Mouse (Mus musculus): ENCODE data around the gene Slc35f4.

- TF ChIP-seq GATA1 (IDR thresholded peaks at IDR 0.05; ENCODE audit: borderline replicate concordance, low read length): no peak
- TF ChIP-seq FLI1 (IDR thresholded peaks at IDR 0.05; ENCODE audit: low read length): no peak
These were observed 89.0 kb downstream of the Slc35f4 start for GRCm38 (mm10) chr14:49436811-49437210.
